Mouse (Mus musculus) bone marrow macrophage, adult 2 months (primary cell): ENCODE data around the gene Rasal1.

Experiments
- CTCF ChIP-seq: IDR thresholded peaks from 2 replicates; pipeline ENCODE4 v1.5.1; 2012; ENCODE audit warnings: low read depth, mild to moderate bottlenecking, low read length, moderate library complexity
- POLR2A ChIP-seq: IDR thresholded peaks from 2 replicates; pipeline ENCODE4 v1.6.1; 2012; ENCODE audit warnings: mild to moderate bottlenecking, low read depth, low read length, borderline replicate concordance

GRCm38 (mm10) chr5:120694695-120695074, 46.1 kb downstream of the Rasal1 start:
- no peak for TF ChIP-seq CTCF
- TF ChIP-seq POLR2A: no peak
